Mouse (Mus musculus) gastrocnemius, adult 2 months (tissue): Measurements from ENCODE around the gene Tmem236. TPM values are rescaled to one million over a fixed set of nuclear protein-coding genes. Genes with fewer than 3 reads are reported as not detected.
"Not testable (repeated sequence)": the region's sequence is repeated elsewhere in the genome, so short reads cannot be mapped to it uniquely, and the experiment has no call there.

Source experiments
- DNase-seq: peaks from one replicate; pipeline ENCODE4 v3.0.0; 2022
- H3K27ac ChIP-seq: fragments of 200-600 bp; 2 replicates; pipeline ENCODE4 v1.8.1; 2022; ENCODE audit warnings: mild to moderate bottlenecking
- H3K4me3 ChIP-seq: fragments of 200-600 bp; 2 replicates; pipeline ENCODE4 v1.8.1; 2022; ENCODE audit warnings: mild to moderate bottlenecking, moderate library complexity
- CTCF ChIP-seq: fragments of 200-600 bp; IDR thresholded peaks from 2 replicates; pipeline ENCODE4 v1.8.1; 2022; ENCODE audit warnings: antibody characterized with exemption, mild to moderate bottlenecking, moderate library complexity
- intact Hi-C: fragments of 180-260 bp; cut with DNase I; formaldehyde crosslinking; loops from one replicate; pipeline ENCODE4 v1.15.1; 2025
- total RNA-seq, 2 experiments: library from RNA; stranded (reverse); gene quantifications; 2 replicates each; pipeline ENCODE4 v1.2.3; 2021

The Tmem236 gene
- total RNA-seq, 2 experiments from 2014 or later: 0.15 to 0.17 TPM

DNA sequence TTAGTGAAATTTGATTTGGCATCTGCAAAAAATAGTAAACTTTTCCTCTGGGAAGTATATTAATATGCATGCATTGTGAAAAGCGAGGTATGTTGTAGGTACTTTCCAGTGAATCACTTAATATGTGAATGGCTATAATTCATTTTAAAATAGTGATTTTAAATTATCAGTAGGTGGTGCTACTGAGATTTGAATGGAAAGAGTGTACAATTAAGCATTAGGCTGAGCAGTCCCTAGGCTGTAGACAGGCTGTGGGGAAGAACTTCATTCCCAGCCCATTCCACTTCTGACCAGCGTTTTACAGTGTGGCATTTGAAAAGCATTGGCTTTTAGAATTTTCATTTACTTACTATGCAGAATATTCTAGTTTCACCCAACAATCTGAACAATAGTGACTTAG lies 14.6 kb upstream of the Tmem236 start:
- peak; percentile 47 for TF ChIP-seq CTCF
- no peak overlapping the region for H3K4me3 ChIP-seq
- H3K27ac ChIP-seq: no peak overlapping the region
- intact Hi-C loops: loop anchor here (5.0 kb wide), 3 partner anchors 38 to 133 kb away; no protein-coding TSS in a partner anchor
- DNase-seq: no peak

DNA sequence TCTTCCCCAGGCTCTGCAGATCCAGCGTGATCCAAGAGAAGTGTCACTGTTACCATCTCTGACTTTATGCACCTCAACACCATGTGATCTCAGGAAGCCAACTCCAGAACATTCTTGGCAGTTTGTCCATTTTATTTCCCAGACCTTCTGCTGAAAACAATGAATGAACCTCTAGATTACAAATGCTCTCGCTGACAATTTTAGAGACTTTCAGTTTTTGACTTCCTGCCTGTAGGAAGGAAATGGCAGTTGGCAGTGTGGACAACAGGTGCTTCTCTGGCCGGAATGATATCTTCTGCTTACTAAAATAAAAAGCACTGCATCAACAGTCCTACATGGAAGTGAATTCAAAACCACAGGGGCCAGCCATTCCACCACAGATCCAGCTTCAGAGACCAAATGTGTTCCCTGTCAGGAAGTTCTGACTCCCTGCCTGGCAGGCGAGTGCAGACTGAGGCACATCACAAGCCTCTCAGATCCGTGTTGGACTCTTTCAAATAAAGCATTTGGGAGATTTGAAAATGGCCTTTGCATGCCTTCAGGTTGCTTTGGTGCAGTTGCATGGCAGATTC lies 9.8 kb upstream of the Tmem236 start:
- intact Hi-C loops: loop anchor here (5.0 kb wide), 2 partner anchors 33 to 128 kb away; no protein-coding TSS in a partner anchor
- peak; percentile 52 for DNase-seq
- Histone ChIP-seq H3K27ac (peak overlapping the region; percentile 89), H3K4me3 (peak overlapping the region; percentile 20)
- no peak for TF ChIP-seq CTCF

DNA sequence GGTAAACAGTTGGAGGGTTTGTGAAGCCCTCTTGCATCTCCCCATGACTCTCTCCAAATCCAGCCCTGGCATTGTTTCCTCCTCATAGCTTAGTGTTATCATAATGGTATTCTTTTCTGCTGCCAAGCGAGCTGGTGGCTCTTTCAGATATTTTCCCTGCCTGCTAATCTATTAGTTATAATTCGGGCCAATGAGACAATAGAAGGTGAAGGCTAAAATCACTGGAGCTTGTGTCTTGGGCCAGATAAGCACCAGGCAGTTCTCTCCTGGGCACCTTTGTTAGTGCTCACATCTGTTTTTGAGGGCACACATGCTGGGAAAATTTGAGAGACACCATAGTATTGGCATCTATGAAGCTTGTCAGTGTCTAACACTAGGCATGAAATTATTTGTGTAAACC lies 9.3 kb upstream of the Tmem236 start:
- DNase-seq: no peak
- peak overlapping the region; percentile 20 for H3K4me3 ChIP-seq
- no peak for TF ChIP-seq CTCF
- intact Hi-C loops: no loop called here
- H3K27ac ChIP-seq: peak overlapping the region; percentile 89

DNA sequence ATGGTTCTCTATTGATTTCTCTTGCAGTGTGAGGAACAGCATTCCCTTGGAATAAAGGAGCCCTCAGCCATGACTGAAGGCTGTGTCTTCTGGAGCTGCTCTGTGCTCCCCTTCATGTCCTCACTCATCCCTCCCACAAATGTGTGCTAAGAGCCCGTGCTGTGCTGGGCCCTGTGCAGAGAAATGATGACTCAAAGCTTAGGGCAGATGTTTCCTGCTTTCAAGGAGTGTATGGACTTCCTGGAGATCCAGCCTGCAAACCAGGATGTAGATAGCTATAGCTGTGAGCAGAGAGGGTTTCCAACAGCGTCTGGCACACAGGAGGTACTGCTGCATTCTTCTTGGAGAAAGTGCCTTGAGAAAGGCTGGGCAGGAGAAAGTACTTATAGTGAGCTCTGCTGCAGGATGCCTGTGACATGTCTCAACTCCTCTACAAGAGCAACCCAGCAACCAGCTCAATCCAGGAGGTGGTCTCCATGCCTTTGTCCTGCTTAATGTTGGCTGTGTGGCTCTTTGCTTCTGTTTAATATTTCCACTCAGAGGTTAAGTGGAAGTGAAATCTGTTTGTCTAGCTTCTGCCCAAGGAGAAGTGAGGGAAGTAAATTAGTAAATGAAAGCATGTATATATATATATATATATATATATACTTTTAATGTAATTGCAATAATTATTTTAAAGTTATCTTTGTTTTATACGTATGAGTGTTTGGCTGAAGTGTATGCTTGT lies 8.5 kb upstream of the Tmem236 start:
- peak overlapping the region; percentile 89 for H3K27ac ChIP-seq
- no peak for DNase-seq
- TF ChIP-seq CTCF: no peak
- intact Hi-C loops: no loop called here
- no peak overlapping the region for H3K4me3 ChIP-seq

DNA sequence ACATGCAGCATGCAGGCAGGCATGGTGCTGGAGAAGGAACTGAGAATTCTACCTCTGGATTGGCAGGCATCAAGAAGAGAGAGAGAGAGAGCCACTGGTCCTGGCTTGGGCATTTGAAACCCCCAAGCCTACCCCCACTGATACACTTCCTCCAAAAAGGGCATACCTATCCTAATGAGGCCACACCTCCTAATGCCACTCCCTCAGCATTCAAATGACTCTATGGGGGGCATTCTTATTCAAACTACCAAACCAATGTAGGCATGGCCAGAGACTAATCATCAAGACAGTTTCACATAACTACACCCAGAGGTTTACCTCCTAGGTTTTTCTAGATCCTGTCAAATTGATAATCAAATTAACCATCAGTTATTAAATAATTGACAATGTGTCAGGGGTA lies 6.6 kb upstream of the Tmem236 start:
- no peak for TF ChIP-seq CTCF
- intact Hi-C loops: no loop called here
- H3K27ac ChIP-seq: no peak overlapping the region
- no peak overlapping the region for H3K4me3 ChIP-seq
- DNase-seq: no peak

DNA sequence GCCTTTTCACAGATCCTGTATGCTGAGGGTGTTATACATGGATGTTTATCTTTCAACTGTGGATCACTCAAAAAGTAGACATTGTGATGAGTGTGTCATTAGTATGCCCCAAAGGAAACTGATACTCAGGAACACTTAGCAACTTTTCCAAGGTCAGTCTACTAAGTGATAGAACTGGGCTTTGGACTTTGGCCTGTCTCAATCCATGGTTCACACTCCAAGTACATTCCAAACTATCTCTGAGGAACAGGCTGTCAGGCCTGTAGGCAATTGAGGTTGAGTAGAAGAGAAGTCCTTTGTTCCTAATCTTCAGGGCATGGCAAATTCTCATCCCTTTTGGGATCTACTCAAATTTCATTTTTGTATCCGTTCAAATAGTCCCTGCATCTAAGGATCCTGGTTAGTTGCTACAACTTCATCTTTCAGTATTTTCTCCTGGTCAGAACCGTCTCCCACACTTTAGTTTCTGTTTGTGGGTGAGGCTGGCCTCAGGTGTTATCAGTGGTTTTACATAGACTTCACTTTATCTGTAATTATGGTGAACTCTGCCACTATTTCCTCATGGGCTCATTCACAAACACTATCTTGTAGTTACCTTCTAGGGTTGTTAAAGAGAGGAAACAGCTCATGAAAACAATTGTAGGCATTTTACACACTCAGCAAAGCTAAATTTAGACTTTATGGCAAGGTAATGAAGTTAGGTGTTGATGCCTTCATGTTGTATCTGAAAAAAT lies 2.3 kb downstream of the Tmem236 start:
- intact Hi-C loops: no loop called here
- Histone ChIP-seq H3K4me3 (no peak overlapping the region), H3K27ac (no peak overlapping the region)
- no peak for TF ChIP-seq CTCF
- no peak for DNase-seq

DNA sequence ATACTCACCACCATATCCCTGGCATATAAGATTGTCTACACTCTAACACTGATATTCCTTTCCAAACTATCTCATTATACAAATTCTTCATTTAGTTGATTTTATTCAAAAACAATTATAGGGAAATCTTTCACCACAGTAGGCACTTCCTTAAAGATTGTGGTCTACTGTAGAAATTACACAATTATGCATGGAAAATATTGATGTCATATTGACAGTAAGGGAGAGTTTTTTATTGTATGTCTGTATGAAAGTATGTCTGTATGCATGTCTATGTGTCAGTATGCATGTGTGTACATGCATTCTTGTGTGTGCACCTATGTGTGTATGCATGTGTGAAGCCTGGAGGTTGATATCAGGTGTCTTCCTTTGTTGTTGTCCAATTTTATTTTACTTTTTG lies 10.1 kb downstream of the Tmem236 start:
- Histone ChIP-seq H3K27ac (no peak overlapping the region), H3K4me3 (no peak overlapping the region)
- TF ChIP-seq CTCF: no peak
- DNase-seq: no peak
- intact Hi-C loops: no loop called here

DNA sequence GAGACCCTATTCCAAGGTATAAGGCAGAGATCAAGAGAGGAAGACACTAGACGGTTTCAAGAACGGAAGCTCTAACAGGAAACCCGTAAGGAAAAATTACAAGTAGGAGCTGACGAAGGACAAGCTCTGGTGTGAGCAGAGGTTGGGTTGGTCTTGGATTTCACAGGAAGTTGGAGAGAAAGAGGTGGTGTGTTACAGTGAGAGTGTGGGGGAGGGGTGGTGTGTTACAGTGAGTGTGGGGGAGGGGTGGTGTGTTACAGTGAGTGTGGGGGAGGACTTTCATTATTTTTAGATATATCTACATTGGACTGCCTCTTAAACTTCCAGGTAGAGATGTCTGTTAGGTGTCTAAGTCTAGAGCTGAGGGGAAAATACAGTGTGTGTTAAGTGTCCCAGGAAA lies 16.4 kb downstream of the Tmem236 start:
- no peak for TF ChIP-seq CTCF

DNA sequence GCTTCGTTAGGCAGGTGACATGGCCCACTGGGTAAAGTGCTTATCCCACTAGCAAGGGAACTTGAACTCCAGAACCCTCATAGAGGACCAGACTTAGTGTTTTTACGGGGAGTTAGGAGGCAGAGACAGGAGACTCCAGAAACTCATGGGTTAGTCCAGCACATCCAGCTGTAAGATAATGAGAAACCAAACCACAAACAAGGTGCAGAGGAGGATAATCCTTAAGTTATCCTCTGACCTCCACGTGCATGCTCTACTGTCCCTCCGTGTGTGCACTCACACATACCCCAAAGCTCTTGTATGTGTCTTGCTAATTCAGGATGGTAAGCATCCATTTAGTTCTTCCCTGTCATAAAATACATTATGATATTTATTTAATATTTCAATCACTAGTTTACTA lies 17.3 kb downstream of the Tmem236 start:
- Histone ChIP-seq H3K27ac (no peak overlapping the region), H3K4me3 (no peak overlapping the region)
- intact Hi-C loops: no loop called here
- DNase-seq: no peak
- no peak for TF ChIP-seq CTCF

More for the DNA sequence above, 16.4 kb downstream of the Tmem236 start:
- intact Hi-C loops: no loop called here
- Histone ChIP-seq H3K4me3 (no peak overlapping the region), H3K27ac (no peak overlapping the region)
- DNase-seq: no peak

DNA sequence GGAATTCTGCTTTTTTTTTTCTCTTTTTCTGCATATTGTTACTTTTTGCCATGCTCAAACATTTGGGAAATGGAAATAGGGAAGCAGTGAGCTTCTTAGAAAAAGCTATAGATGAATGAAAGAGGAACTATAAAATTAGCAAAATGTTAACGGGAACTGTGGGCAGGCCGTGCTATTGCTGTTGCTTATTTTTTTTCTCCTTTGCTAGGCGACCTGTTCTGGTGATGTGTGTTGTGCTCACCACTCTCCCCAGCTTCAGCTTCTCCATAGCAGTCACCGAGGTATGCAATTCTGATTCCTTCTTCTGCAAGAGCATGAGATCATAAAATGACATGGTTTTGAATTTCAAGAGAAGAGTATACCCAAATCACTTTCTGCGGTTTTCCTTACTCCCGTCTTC lies 17.7 kb downstream of the Tmem236 start:
- TF ChIP-seq CTCF: no peak
- Histone ChIP-seq H3K27ac (no peak overlapping the region), H3K4me3 (no peak overlapping the region)
- DNase-seq: no peak
- intact Hi-C loops: no loop called here

DNA sequence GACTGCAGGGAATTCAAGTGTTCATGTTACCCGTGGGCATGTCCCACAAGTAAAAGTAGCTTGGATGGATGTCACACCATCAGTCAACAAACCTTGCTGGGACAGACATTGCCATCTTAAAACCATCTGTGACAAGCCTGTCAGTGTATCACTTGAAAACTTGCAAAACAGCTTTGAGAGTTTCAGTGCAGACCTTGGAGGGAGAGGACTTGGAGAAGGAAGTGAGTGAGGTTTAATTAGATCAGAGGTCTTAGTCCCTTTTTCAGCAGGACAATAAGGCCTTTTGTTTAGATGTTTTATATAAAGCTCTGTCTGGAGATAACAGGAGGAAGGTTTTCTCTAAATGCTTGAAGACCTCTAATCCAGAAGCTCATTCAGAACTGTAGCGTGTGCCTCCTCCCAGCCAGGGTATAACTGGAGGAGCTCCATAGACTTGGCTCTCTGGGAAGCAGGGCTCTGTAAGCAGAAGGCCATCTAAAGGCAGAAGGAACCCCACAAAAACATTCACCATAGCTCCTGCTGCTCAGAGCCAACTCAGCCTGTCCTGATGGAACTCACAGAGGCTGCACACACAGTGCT lies 24.1 kb downstream of the Tmem236 start:
- H3K27ac ChIP-seq, DNase-seq, H3K4me3 ChIP-seq: not testable (repeated sequence)
- intact Hi-C loops: loop anchor here (5.0 kb wide), 1 partner anchor 36 kb away; no protein-coding TSS in a partner anchor

DNA sequence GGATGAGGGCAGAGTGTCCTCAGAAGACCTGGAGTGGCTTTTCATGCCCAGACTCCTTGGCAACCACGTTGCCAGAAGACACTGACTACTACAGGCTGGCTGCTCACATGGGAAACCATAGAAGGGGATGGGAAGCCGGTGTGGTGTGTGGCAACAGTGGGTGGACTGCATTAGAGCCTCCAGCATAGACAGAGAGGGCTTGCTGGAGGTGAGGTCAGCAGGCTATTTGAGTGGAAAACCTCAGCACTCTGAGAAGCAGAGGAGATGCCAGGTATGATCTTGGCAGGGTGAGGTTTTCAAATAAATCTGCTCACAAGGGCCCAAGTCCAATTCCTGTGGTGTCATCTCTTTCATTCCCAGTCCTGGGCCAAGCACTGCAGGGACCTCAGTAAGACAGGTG lies 25.3 kb downstream of the Tmem236 start:
- H3K4me3 ChIP-seq: no peak overlapping the region
- intact Hi-C loops: loop anchor here (5.0 kb wide), 1 partner anchor 37 kb away; no protein-coding TSS in a partner anchor
- DNase-seq: peak; percentile 89
- no peak for TF ChIP-seq CTCF
- peak overlapping the region; percentile 79 for H3K27ac ChIP-seq

DNA sequence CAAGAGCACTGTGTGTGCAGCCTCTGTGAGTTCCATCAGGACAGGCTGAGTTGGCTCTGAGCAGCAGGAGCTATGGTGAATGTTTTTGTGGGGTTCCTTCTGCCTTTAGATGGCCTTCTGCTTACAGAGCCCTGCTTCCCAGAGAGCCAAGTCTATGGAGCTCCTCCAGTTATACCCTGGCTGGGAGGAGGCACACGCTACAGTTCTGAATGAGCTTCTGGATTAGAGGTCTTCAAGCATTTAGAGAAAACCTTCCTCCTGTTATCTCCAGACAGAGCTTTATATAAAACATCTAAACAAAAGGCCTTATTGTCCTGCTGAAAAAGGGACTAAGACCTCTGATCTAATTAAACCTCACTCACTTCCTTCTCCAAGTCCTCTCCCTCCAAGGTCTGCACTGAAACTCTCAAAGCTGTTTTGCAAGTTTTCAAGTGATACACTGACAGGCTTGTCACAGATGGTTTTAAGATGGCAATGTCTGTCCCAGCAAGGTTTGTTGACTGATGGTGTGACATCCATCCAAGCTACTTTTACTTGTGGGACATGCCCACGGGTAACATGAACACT lies 26.6 kb downstream of the Tmem236 start:
- intact Hi-C loops, H3K27ac ChIP-seq, DNase-seq: not testable (repeated sequence)

More for the DNA sequence above, 26.6 kb downstream of the Tmem236 start:
- not testable (repeated sequence) for H3K4me3 ChIP-seq
